Mouse (Mus musculus) granulocyte monocyte progenitor cell, adult 5-6 weeks (primary cell): ENCODE data around the gene Gm17631. TPM values are rescaled to one million over a fixed set of nuclear protein-coding genes. Genes with fewer than 3 reads are reported as not detected.
"Not testable (repeated sequence)": the region's sequence is repeated elsewhere in the genome, so short reads cannot be mapped to it uniquely, and the experiment has no call there.

Source experiments
- ATAC-seq: replicated peaks from 2 replicates; pipeline ENCODE4 v1.8.0; 2016; ENCODE audit warnings: mild to moderate bottlenecking, moderate TSS enrichment, inconsistent platforms; ENCODE audit not compliant: poor library complexity, severe bottlenecking
- total RNA-seq, 2 experiments: library from RNA; stranded (forward) in 1 of 2; stranded (reverse) in 1 of 2; fragments of 200-712, 200-1000 nt in 1 of 2; fragments of >200 nt in 1 of 2; fragmentation: Nextera tagmentation in 1 of 2; gene quantifications; 2 replicates each; pipeline ENCODE4 v1.2.3; 2014 to 2017

Gm17631 gene
- total RNA-seq (2014; fragmentation: Nextera tagmentation), result not detected in 2 replicates
- not detected in 2 replicates for total RNA-seq (2017)

DNA sequence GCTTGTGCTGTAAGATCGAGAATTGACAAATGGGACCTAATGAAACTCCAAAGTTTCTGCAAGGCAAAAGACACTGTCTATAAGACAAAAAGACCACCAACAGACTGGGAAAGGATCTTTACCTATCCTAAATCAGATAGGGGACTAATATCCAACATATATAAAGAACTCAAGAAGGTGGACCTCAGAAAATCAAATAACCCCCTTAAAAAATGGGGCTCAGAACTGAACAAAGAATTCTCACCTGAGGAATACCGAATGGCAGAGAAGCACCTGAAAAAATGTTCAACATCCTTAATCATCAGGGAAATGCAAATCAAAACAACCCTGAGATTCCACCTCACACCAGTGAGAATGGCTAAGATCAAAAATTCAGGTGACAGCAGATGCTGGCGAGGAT is at the start of gene Gm17631:
Gene Gm17631, plus strand, starts transcription at position 301 of the 400 bp plus-strand sequence.
- ATAC-seq, result not testable (repeated sequence)

DNA sequence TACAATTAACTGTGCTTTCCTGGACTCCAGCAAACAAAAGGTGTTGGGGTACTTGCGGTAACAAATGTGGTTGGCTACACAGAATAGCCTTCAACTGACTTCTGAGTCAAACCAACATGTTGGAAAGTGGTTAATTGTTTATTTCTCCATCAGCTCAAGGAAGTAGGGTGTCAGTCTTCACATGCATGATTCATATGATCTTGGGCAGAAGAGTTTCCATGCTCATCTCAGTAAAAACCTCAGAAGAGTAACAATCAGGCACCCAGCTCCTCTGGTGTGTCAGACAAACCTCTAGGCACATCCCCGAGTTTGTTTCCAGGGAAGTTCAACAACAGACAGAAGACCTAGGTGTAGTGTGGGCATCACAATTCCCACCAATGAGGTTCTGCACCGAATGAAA is 44.7 kb upstream of the Gm17631 start:
- ATAC-seq, result no peak

DNA sequence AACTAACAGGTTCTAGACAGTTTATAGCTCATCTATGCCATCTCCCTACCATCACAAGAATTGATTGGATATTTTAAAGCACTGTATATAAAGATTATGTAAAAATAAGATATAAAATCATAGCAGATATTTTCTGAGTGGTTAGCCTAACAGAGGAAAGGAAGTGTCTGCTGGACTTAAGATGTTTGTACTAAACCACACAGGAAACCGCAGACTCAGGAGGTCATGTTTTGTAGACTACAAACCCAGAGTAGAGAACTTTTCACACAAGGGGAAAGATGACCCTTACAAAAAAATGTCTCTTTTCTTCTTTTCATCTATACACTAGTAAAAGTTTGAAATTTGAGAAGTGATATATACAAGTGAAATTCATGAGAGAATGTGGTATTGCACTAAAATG is 38.4 kb upstream of the Gm17631 start:
- ATAC-seq, result peak; percentile 97

DNA sequence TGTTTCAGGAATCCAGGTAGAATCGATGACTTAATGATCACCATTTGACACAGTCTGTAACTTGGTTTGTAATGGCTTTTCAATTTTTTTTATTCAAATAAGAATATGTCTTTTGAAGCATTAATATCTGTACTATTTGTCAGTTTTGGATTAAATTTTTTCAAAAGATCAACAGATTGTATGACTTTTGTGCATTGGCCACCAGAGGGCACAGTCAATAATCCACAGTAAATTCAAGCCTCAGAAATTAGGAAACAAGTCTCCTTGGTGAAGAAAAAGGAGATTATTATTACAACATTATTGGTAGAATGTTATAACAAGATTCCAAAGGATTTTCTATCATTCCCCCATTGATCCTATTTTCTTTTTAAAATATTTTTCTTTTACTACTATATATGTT is 36.9 kb upstream of the Gm17631 start:
- ATAC-seq, result no peak

DNA sequence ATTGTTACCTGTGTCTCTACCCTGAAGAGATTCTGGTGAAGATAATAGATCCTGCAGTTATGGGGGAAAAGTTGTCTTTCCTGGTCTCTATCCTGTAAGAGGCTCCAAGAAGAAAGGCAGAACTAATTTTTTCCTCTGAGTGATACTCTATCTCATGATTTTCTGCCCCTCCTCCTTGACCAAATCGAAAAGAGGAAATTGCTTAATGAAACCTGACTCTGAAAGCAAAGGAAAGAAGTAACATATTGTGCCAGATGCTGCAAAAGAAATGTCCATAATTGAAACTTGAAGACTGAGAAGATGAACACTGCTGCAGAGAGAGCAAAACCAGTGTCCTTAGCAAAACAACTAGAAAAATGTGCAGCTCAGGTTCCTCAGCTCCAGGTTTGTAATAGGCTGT is 14.1 kb downstream of the Gm17631 start, which contains the start of gene Klra17:
Gene Klra17, minus strand, starts transcription at position 124 of the 400 bp plus-strand sequence.
- ATAC-seq, result peak; percentile 94

DNA sequence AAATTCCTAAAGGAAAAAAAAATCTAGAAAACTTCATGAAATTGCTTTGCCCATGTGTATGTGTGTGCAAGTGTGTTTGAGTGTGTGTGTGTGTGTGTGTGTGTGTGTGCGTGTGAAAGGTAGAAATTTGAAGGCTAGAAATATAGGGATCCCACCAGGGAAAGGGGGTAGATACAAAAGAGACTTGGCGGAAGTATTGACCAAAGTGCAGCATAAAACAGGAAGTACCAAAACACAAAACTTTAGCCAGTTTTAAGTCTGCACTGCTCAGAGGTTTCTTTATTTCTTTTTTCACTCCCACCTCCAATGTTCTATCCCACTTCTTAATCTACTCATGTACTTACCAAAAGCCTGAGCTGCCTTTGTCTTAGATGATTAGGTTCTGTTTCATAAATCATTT is 20.1 kb downstream of the Gm17631 start:
- ATAC-seq, result peak; percentile 75

Other genes with a start within 250 kb of the Gm17631 start
- gene Klrk1, start 238.8 kb upstream of the Gm17631 start, total RNA-seq (2014; fragmentation: Nextera tagmentation), result 6.0 and 8.4 TPM in 2 replicates
- 9.8 and 14.1 TPM in 2 replicates for gene Klrk1, start 238.8 kb upstream of the Gm17631 start, total RNA-seq (2017)
- gene Klrc3, start 219.3 kb upstream of the Gm17631 start, total RNA-seq (2014; fragmentation: Nextera tagmentation), result not detected in 2 replicates
- not detected in 2 replicates for gene Klrc3, start 219.3 kb upstream of the Gm17631 start, total RNA-seq (2017)
- not detected in 2 replicates for gene Klrc2, start 202.0 kb upstream of the Gm17631 start, total RNA-seq (2014; fragmentation: Nextera tagmentation)
- 1.6 TPM in 1 of 2 replicates, not detected in the other for gene Klrc2, start 202.0 kb upstream of the Gm17631 start, total RNA-seq (2017)
- not detected in 2 replicates for gene Klrc1, start 183.7 kb upstream of the Gm17631 start, total RNA-seq (2014; fragmentation: Nextera tagmentation)
- gene Klrc1, start 183.7 kb upstream of the Gm17631 start, total RNA-seq (2017), result 2.9 TPM in 1 of 2 replicates, not detected in the other
- gene Klri1, start 145.5 kb upstream of the Gm17631 start, total RNA-seq (2014; fragmentation: Nextera tagmentation), result not detected in 2 replicates
- not detected in 2 replicates for gene Klri1, start 145.5 kb upstream of the Gm17631 start, total RNA-seq (2017)
- gene Klri2, start 122.2 kb upstream of the Gm17631 start, total RNA-seq (2014; fragmentation: Nextera tagmentation), result not detected in 2 replicates
- gene Klri2, start 122.2 kb upstream of the Gm17631 start, total RNA-seq (2017), result not detected in 2 replicates
- gene Gm156, start 78.4 kb upstream of the Gm17631 start, total RNA-seq (2014; fragmentation: Nextera tagmentation), result not detected in 2 replicates
- not detected in 2 replicates for gene Gm156, start 78.4 kb upstream of the Gm17631 start, total RNA-seq (2017)
- gene Klra17, start 14.0 kb downstream of the Gm17631 start, total RNA-seq (2014; fragmentation: Nextera tagmentation), result not detected in 2 replicates
- gene Klra17, start 14.0 kb downstream of the Gm17631 start, total RNA-seq (2017), result not detected in 2 replicates
- not detected in 2 replicates for gene Klra5, start 55.0 kb downstream of the Gm17631 start, total RNA-seq (2014; fragmentation: Nextera tagmentation)
- not detected in 2 replicates for gene Klra5, start 55.0 kb downstream of the Gm17631 start, total RNA-seq (2017)
- not detected in 2 replicates for gene Klra6, start 164.3 kb downstream of the Gm17631 start, total RNA-seq (2014; fragmentation: Nextera tagmentation)
- not detected in 2 replicates for gene Klra6, start 164.3 kb downstream of the Gm17631 start, total RNA-seq (2017)
- gene Klra4, start 204.6 kb downstream of the Gm17631 start, total RNA-seq (2014; fragmentation: Nextera tagmentation), result not detected in 2 replicates
- gene Klra4, start 204.6 kb downstream of the Gm17631 start, total RNA-seq (2017), result not detected in 2 replicates